Mouse (Mus musculus): ENCODE data around the gene Tent5c. TPM values are rescaled to one million over a fixed set of nuclear protein-coding genes. Genes with fewer than 3 reads are reported as not detected.

Gene Tent5c
- polyA plus RNA-seq, 1 experiment from 2014 or later: 2.7 TPM

DNA sequence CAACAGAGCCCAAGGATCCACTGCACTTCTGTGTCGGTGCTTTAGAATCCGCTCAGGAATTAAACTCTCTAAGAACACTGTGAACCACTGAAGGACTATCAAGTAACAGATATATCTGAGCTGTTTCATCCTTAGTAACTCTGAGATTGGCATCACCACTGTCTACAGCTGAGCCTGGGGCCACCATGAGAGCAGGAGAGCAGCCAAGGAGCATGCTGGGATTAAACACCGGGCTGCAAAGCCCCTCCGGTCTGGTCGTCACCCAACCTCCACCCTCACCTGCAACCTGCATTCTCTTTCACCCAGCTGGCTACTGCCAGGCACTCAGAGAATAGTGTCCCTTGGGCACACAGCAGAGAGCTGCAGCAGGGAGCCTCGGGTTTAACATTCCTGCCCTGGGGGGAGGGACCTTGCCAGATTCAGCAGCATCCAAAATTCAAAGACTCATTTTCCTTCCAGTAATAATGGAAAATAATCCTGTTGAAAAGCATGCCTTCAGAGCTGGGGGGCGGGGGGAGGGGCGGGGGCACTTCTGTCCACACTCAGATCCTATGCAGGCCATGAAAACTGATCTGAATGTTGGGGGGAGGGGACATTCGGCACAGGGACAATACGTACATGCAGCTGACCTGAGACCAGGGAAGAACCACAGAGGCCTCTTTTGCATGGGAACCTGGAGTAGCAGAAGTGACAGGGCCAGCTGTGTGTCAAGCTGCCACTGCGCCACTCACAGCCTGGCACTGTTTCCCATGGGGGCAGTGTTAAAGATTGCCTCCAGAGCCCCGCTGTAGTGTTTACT, 25.8 kb downstream of the Tent5c start:
- Histone ChIP-seq H3K4me3 (ENCODE audit: low read depth, low read length) (no peak overlapping the region), H3K27ac (ENCODE audit: low read depth, low read length) (peak overlapping the region; percentile 7; the same call in 1 of the 2 replicates), H3K9me3 (ENCODE audit: control insufficient read depth, low read length) (no peaks in the 10 kb centered on the region), H3K36me3 (ENCODE audit: control insufficient read depth, insufficient read depth, low read length) (no peaks in the 10 kb centered on the region), H3K27me3 (ENCODE audit: control insufficient read depth, insufficient read depth, low read length) (no peaks in the 10 kb centered on the region), H3K4me2 (replicated peaks; ENCODE audit: low read depth, low read length) (no peak overlapping the region), H3K4me1 (replicated peaks; ENCODE audit: control insufficient read depth, insufficient read depth, low read length) (0 out of 2 replicates have a peak, but pooled peaks cover 3% of the 10 kb centered on the region), H3K9ac (ENCODE audit: low read depth, low read length) (no peak overlapping the region)
- peak; percentile 46; the same call in 1 of the 2 replicates for ATAC-seq (ENCODE audit: low FRiP score)
- WGBS: 30% methylated on average over 12 of the region's 12 CpGs
- peak; percentile 19 for DNase-seq (ENCODE audit: low spot score)

- H3K4me3 ChIP-seq (ENCODE audit: low read depth, low read length): no peak overlapping the region
- H3K4me2 ChIP-seq (replicated peaks; ENCODE audit: low read depth, low read length): no peak overlapping the region
- ATAC-seq (ENCODE audit: low FRiP score) (peak; percentile 71), DNase-seq (ENCODE audit: low spot score) (peak; percentile 39)
- no peak overlapping the region for H3K9ac ChIP-seq (ENCODE audit: low read depth, low read length)
- H3K27ac ChIP-seq (ENCODE audit: low read depth, low read length): 0 out of 2 replicates have a peak overlapping the region, but pooled peaks have one; percentile 7
- WGBS: 55% methylated on average over 8 of the region's 8 CpGs
- H3K9me3 ChIP-seq (ENCODE audit: control insufficient read depth, low read length): no peaks in the 10 kb centered on the region
- H3K27me3 ChIP-seq (ENCODE audit: control insufficient read depth, insufficient read depth, low read length): no peaks in the 10 kb centered on the region
- 0 out of 2 replicates have a peak, but pooled peaks cover 3% of the 10 kb centered on the region for H3K4me1 ChIP-seq (replicated peaks; ENCODE audit: control insufficient read depth, insufficient read depth, low read length)
- no peaks in the 10 kb centered on the region for H3K36me3 ChIP-seq (ENCODE audit: control insufficient read depth, insufficient read depth, low read length)
These were observed 26.7 kb downstream of the Tent5c start for GRCm38 (mm10) chr3:100462235-100463083.

- no peak overlapping the region for H3K4me3 ChIP-seq (ENCODE audit: low read depth, low read length)
- no peaks in the 10 kb centered on the region for H3K27me3 ChIP-seq (ENCODE audit: control insufficient read depth, insufficient read depth, low read length)
- no peak overlapping the region for H3K9ac ChIP-seq (ENCODE audit: low read depth, low read length)
- H3K4me1 ChIP-seq (replicated peaks; ENCODE audit: control insufficient read depth, insufficient read depth, low read length): 0 out of 2 replicates have a peak, but pooled peaks cover 3% of the 10 kb centered on the region
- no peak overlapping the region for H3K27ac ChIP-seq (ENCODE audit: low read depth, low read length)
- ATAC-seq (ENCODE audit: low FRiP score) (no peak), DNase-seq (ENCODE audit: low spot score) (no peak)
- no peaks in the 10 kb centered on the region for H3K9me3 ChIP-seq (ENCODE audit: control insufficient read depth, low read length)
- no peak overlapping the region for H3K4me2 ChIP-seq (replicated peaks; ENCODE audit: low read depth, low read length)
- H3K36me3 ChIP-seq (ENCODE audit: control insufficient read depth, insufficient read depth, low read length): no peaks in the 10 kb centered on the region
- WGBS: 85% methylated on average over 2 of the region's 2 CpGs
These were observed 28.6 kb downstream of the Tent5c start for GRCm38 (mm10) chr3:100460510-100460909.

GRCm38 (mm10) chr3:100443798-100444500, 45.2 kb downstream of the Tent5c start:
- Histone ChIP-seq H3K4me1 (replicated peaks; ENCODE audit: control insufficient read depth, insufficient read depth, low read length) (no peaks in the 10 kb centered on the region), H3K27me3 (ENCODE audit: control insufficient read depth, insufficient read depth, low read length) (no peaks in the 10 kb centered on the region), H3K4me3 (ENCODE audit: low read depth, low read length) (no peak overlapping the region), H3K36me3 (ENCODE audit: control insufficient read depth, insufficient read depth, low read length) (no peaks in the 10 kb centered on the region), H3K9ac (ENCODE audit: low read depth, low read length) (no peak overlapping the region), H3K9me3 (ENCODE audit: control insufficient read depth, low read length) (no peaks in the 10 kb centered on the region), H3K27ac (ENCODE audit: low read depth, low read length) (no peak overlapping the region), H3K4me2 (replicated peaks; ENCODE audit: low read depth, low read length) (no peak overlapping the region)
- WGBS: 89% methylated on average over 7 of the region's 7 CpGs
- ATAC-seq (ENCODE audit: low FRiP score) (no peak), DNase-seq (ENCODE audit: low spot score) (no peak)

DNA sequence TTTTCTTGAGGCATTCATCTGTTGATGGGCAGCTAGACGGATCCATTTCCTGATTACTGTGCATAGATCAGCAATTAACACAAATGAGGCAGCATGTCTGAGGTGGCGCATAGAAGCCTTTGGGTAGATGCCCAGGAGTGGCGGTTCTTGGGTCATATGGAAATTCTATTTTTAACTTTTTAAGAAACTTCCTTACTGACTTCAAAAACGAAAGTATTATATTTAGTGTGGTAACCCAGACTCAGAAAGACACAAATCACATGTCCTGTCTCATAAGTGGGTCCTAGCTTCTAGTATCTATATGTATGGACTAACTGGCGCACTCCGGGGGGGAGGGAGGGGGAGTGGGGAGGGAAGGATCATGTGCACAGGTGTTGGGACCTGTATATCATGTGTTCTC, 46.6 kb downstream of the Tent5c start:
- Histone ChIP-seq H3K9ac (ENCODE audit: low read depth, low read length) (no peak overlapping the region), H3K4me3 (ENCODE audit: low read depth, low read length) (no peak overlapping the region), H3K4me1 (replicated peaks; ENCODE audit: control insufficient read depth, insufficient read depth, low read length) (no peaks in the 10 kb centered on the region), H3K36me3 (ENCODE audit: control insufficient read depth, insufficient read depth, low read length) (no peaks in the 10 kb centered on the region), H3K27me3 (ENCODE audit: control insufficient read depth, insufficient read depth, low read length) (no peaks in the 10 kb centered on the region), H3K4me2 (replicated peaks; ENCODE audit: low read depth, low read length) (no peak overlapping the region), H3K27ac (ENCODE audit: low read depth, low read length) (no peak overlapping the region), H3K9me3 (ENCODE audit: control insufficient read depth, low read length) (no peaks in the 10 kb centered on the region)
- ATAC-seq (ENCODE audit: low FRiP score): no peak
- whole genome bisulfite sequencing: 93% methylated on average over 6 of the region's 6 CpGs
- DNase-seq (ENCODE audit: low spot score): no peak

DNA sequence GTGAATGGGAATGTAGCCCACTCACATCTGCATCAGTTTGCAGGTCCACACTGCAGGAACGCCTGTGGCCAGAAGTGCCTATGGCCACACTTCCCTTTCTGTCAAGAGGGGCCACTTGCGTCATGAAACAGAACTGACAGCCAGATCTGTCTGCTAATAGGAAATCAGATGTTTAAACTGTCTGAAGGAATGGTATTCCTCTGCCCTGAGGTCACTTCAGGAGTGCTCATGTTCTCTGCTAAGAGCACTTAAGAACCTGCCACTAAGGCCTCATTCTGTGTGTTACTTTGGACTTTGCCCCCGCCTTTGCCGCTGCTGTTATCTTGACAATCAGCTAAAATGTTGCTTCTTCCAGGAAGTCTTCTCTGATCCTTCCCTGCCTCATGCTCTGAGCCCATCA, 48.4 kb downstream of the Tent5c start:
- ATAC-seq (ENCODE audit: low FRiP score): no peak
- no peak overlapping the region for H3K4me2 ChIP-seq (replicated peaks; ENCODE audit: low read depth, low read length)
- H3K9me3 ChIP-seq (ENCODE audit: control insufficient read depth, low read length): no peaks in the 10 kb centered on the region
- H3K4me1 ChIP-seq (replicated peaks; ENCODE audit: control insufficient read depth, insufficient read depth, low read length): no peaks in the 10 kb centered on the region
- 90% methylated on average over 4 of the region's 4 CpGs for WGBS
- DNase-seq (ENCODE audit: low spot score): no peak
- no peak overlapping the region for H3K27ac ChIP-seq (ENCODE audit: low read depth, low read length)
- no peaks in the 10 kb centered on the region for H3K27me3 ChIP-seq (ENCODE audit: control insufficient read depth, insufficient read depth, low read length)
- H3K4me3 ChIP-seq (ENCODE audit: low read depth, low read length): no peak overlapping the region
- H3K9ac ChIP-seq (ENCODE audit: low read depth, low read length): no peak overlapping the region
- no peaks in the 10 kb centered on the region for H3K36me3 ChIP-seq (ENCODE audit: control insufficient read depth, insufficient read depth, low read length)

- Histone ChIP-seq H3K9me3 (ENCODE audit: control insufficient read depth, low read length) (no peaks in the 10 kb centered on the region), H3K4me3 (ENCODE audit: low read depth, low read length) (no peak overlapping the region), H3K4me1 (replicated peaks; ENCODE audit: control insufficient read depth, insufficient read depth, low read length) (no peaks in the 10 kb centered on the region), H3K36me3 (ENCODE audit: control insufficient read depth, insufficient read depth, low read length) (no peaks in the 10 kb centered on the region), H3K4me2 (replicated peaks; ENCODE audit: low read depth, low read length) (no peak overlapping the region), H3K9ac (ENCODE audit: low read depth, low read length) (no peak overlapping the region), H3K27me3 (ENCODE audit: control insufficient read depth, insufficient read depth, low read length) (no peaks in the 10 kb centered on the region), H3K27ac (ENCODE audit: low read depth, low read length) (no peak overlapping the region)
- ATAC-seq (ENCODE audit: low FRiP score): no peak
- no peak for DNase-seq (ENCODE audit: low spot score)
- 74% methylated on average over 6 of the region's 6 CpGs for WGBS
These were observed 49.1 kb downstream of the Tent5c start for GRCm38 (mm10) chr3:100440009-100440408.

- Histone ChIP-seq H3K36me3 (ENCODE audit: control insufficient read depth, insufficient read depth, low read length) (no peaks in the 10 kb centered on the region), H3K4me2 (replicated peaks; ENCODE audit: low read depth, low read length) (no peak overlapping the region), H3K27ac (ENCODE audit: low read depth, low read length) (no peak overlapping the region), H3K9me3 (ENCODE audit: control insufficient read depth, low read length) (no peaks in the 10 kb centered on the region), H3K4me1 (replicated peaks; ENCODE audit: control insufficient read depth, insufficient read depth, low read length) (no peaks in the 10 kb centered on the region), H3K4me3 (ENCODE audit: low read depth, low read length) (no peak overlapping the region), H3K9ac (ENCODE audit: low read depth, low read length) (no peak overlapping the region), H3K27me3 (ENCODE audit: control insufficient read depth, insufficient read depth, low read length) (no peaks in the 10 kb centered on the region)
- WGBS: 76% methylated on average over 3 of the region's 3 CpGs
- no peak for ATAC-seq (ENCODE audit: low FRiP score)
- no peak for DNase-seq (ENCODE audit: low spot score)
These were observed 50.0 kb downstream of the Tent5c start for GRCm38 (mm10) chr3:100439088-100439487.

Measured in hindbrain, embryonic 11.5 days (tissue).